Mouse (Mus musculus) hindbrain, embryonic 12.5 days (tissue): ENCODE measurements around the gene Smim10l2a. TPM values are rescaled to one million over a fixed set of nuclear protein-coding genes. Genes with fewer than 3 reads are reported as not detected.
"Not testable (repeated sequence)": the region's sequence is repeated elsewhere in the genome, so short reads cannot be mapped to it uniquely, and the experiment has no call there.

Experiments
- ATAC-seq: fragments of 200-750 bp; cut with Nextera tagmentation; 2 replicates; pipeline ENCODE4 v1.8.0; 2017; ENCODE audit warnings: moderate TSS enrichment; ENCODE audit not compliant: low FRiP score
- H3K27ac ChIP-seq: fragments of 300-500 bp; sonication (generic); 2 replicates; pipeline ENCODE4 v1.5.1; 2016; ENCODE audit warnings: mild to moderate bottlenecking
- H3K27me3 ChIP-seq: fragments of 300-500 bp; sonication (generic); 2 replicates; pipeline ENCODE4 v1.6.1; 2016; ENCODE audit warnings: mild to moderate bottlenecking
- H3K36me3 ChIP-seq: fragments of 300-500 bp; sonication (generic); 2 replicates; pipeline ENCODE4 v1.6.1; 2016; ENCODE audit warnings: mild to moderate bottlenecking
- H3K4me1 ChIP-seq: fragments of 300-500 bp; sonication (generic); 2 replicates; pipeline ENCODE4 v1.6.1; 2016
- H3K4me2 ChIP-seq: fragments of 300-500 bp; sonication (generic); replicated peaks from 2 replicates; pipeline ENCODE4 v1.6.1; 2016; ENCODE audit warnings: mild to moderate bottlenecking
- H3K4me3 ChIP-seq: fragments of 300-500 bp; sonication (generic); 2 replicates; pipeline ENCODE4 v1.5.1; 2016; ENCODE audit warnings: mild to moderate bottlenecking
- H3K9ac ChIP-seq: fragments of 300-500 bp; sonication (generic); 2 replicates; pipeline ENCODE4 v1.6.1; 2016; ENCODE audit warnings: mild to moderate bottlenecking, moderate library complexity
- H3K9me3 ChIP-seq: fragments of 300-500 bp; sonication (generic); replicated peaks from 2 replicates; pipeline ENCODE4 v1.6.1; 2016; ENCODE audit warnings: mild to moderate bottlenecking
- WGBS: fragments of 180-500 bp; shearing (Covaris S2); methylation state at CpG from one replicate; pipeline ENCODE4 v1.1.7; 2016; 5-methylcytosine and 5-hydroxymethylcytosine counted together
- polyA plus RNA-seq: library from polyadenylated mRNA; unstranded; fragments of >200 nt; fragmentation: Nextera tagmentation; extraction: Ambion mirVana; gene quantifications from 2 replicates; pipeline ENCODE4 v1.2.1, GENCODE M21; 2016

The Smim10l2a gene
- 8.5 and 9.5 TPM in 2 replicates for polyA plus RNA-seq

DNA sequence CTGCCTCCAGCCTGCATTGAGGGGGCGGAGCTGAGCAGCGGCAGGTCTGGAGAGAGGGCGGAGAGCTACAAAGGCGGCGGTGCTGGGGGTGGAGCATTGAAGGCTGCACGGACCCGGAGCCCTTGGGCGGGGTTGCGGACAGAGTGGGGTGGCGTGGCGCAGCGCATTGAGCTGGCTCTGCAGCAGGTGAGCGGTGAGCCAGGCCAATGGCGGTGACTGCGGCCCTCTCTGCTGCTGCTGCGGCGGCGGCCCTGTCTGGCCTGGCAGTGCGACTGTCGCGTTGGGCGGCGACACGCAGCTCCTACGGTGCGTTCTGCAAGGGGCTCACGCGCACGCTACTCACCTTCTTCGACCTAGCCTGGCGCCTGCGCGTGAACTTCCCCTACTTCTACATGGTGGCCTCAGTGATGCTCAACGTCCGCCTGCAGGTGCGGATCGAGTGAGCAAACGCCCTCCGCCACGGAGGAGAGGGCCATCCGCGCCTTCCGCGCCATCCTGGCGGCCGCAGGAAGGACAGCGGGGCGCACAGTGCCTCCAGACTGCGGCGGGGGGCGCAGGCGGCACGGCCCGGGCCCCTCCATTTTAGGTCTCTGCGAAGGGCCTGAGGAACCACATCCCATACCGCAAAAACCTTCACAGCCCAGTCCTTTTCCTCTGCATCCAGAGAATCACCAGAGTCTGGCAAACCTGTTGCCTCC, at the start of gene Smim10l2a:
TSS of gene Smim10l2a (plus strand) at position 156 of the 698 bp plus-strand sequence.
- not testable (repeated sequence) for H3K36me3 ChIP-seq, H3K27me3 ChIP-seq, H3K9me3 ChIP-seq, H3K4me1 ChIP-seq, H3K27ac ChIP-seq
- peak within 1 kb of the TSS; percentile 49 for H3K4me3 ChIP-seq
- peak; percentile 89 for ATAC-seq
- WGBS = 28% methylated on average over 33 of the region's 56 CpGs
- peak within 1 kb of the TSS; percentile 55 for H3K4me2 ChIP-seq
- peak within 1 kb of the TSS; percentile 49; the same call in 1 of the 2 replicates for H3K9ac ChIP-seq

DNA sequence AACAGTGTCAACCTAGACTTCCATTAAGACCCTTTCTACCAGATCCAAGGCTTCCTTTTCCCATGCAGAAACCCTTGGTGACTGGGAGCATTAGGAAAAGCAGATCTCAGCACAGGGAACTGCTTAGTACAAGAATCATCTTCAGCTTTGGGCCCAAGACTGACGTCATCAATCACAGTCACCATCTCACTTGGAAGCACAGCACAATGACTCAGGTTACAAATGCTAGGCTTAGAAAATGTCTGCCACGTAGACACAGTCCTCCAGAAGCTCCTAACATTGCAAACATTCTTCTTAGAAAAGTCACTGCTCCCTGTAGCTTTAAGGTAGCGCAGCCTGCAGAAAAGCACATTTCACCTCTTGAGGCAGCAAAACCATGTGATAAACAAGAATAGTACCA, 42.3 kb upstream of the Smim10l2a start:
- Histone ChIP-seq H3K27me3 (no peaks in the 10 kb centered on the region), H3K4me1 (no peaks in the 10 kb centered on the region)
- WGBS = 68% methylated on average over 3 of the region's 3 CpGs

DNA sequence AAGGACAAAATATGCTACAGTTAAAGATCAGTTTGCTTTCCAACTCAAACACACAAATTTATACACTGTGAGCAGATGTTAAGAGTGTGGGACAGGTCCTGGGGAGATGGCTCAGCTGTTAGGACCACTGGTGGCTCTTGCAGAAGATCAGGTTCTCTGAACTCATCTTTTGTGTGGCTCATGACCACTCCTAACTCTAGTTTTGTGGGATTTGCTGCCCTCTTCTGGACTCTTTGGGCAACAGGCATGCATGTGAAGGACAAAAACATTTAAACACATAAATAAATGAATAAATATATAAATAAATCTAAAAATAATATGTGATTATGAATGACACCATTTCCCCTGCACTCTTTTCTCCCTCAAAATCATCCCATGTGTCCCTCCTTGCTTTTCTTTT, 34.1 kb upstream of the Smim10l2a start:
- Histone ChIP-seq H3K4me3 (no peak overlapping the region), H3K27ac (no peak overlapping the region), H3K27me3 (no peaks in the 10 kb centered on the region), H3K4me1 (no peaks in the 10 kb centered on the region), H3K4me2 (no peak overlapping the region), H3K9me3 (no peaks in the 10 kb centered on the region), H3K9ac (no peak overlapping the region), H3K36me3 (no peaks in the 10 kb centered on the region)
- no peak for ATAC-seq

More for the DNA sequence above, 42.3 kb upstream of the Smim10l2a start:
- Histone ChIP-seq H3K27ac (no peak overlapping the region), H3K4me2 (no peak overlapping the region), H3K36me3 (no peaks in the 10 kb centered on the region), H3K9me3 (peaks cover 4% of the 10 kb centered on the region), H3K9ac (no peak overlapping the region), H3K4me3 (no peak overlapping the region)
- ATAC-seq = no peak

GRCm38 (mm10) chrX:56342921-56343320, 31.5 kb upstream of the Smim10l2a start:
- no peaks in the 10 kb centered on the region for H3K27me3 ChIP-seq
- no peak overlapping the region for H3K27ac ChIP-seq
- H3K9me3 ChIP-seq = no peaks in the 10 kb centered on the region
- H3K36me3 ChIP-seq = no peaks in the 10 kb centered on the region
- H3K4me3 ChIP-seq = no peak overlapping the region
- H3K4me1 ChIP-seq = peaks cover 3% of the 10 kb centered on the region; the same call in 1 of the 2 replicates
- no peak overlapping the region for H3K4me2 ChIP-seq
- ATAC-seq = no peak
- H3K9ac ChIP-seq = no peak overlapping the region
- WGBS = 80% methylated on average over 3 of the region's 3 CpGs

- peak; percentile 97 for ATAC-seq
- Histone ChIP-seq H3K27me3 (no peaks in the 10 kb centered on the region), H3K4me3 (peak within 1 kb of the TSS; percentile 50), H3K9ac (peak within 1 kb of the TSS; percentile 62), H3K27ac (no peak within 1 kb of the TSS), H3K36me3 (0 out of 2 replicates have a peak, but pooled peaks cover 1% of the 10 kb centered on the region), H3K4me1 (peaks cover 3% of the 10 kb centered on the region; the same call in 1 of the 2 replicates), H3K4me2 (peak within 1 kb of the TSS; percentile 50), H3K9me3 (no peaks in the 10 kb centered on the region)
- WGBS = 19% methylated on average over 39 of the region's 39 CpGs
These were observed 28.0 kb upstream of the Smim10l2a start, which contains the start of gene Zfp449 for GRCm38 (mm10) chrX:56346176-56346931. Gene Zfp449, plus strand, starts transcription at chrX:56346400.

DNA sequence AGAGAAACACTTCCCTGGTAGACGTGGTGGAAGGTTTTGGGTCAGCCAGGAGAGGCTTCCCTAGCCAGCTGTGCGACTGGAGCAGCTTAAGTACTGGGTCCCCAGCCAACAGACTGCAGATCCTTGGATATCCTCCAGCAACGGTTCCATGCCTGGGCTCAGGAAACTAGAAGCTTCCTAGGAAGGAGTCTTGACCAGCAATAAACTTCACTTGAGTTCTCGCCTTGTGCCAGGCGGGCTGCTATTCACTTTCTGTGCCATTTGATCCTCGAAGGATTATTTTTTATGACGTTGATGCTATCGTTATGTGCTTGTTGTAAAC, 27.5 kb upstream of the Smim10l2a start:
- H3K4me1 ChIP-seq = peaks cover 3% of the 10 kb centered on the region; the same call in 1 of the 2 replicates
- peak overlapping the region; percentile 50 for H3K4me2 ChIP-seq
- 55% methylated on average over 8 of the region's 8 CpGs for WGBS
- H3K36me3 ChIP-seq = 0 out of 2 replicates have a peak, but pooled peaks cover 3% of the 10 kb centered on the region
- no peak overlapping the region for H3K27ac ChIP-seq
- peak overlapping the region; percentile 62 for H3K9ac ChIP-seq
- no peaks in the 10 kb centered on the region for H3K27me3 ChIP-seq
- ATAC-seq = 0 out of 2 replicates have a peak, but pooled peaks have one; percentile 23
- no peaks in the 10 kb centered on the region for H3K9me3 ChIP-seq
- H3K4me3 ChIP-seq = peak overlapping the region; percentile 50

- H3K9ac ChIP-seq = no peak overlapping the region
- 93% methylated on average over 2 of the region's 2 CpGs for WGBS
- H3K4me3 ChIP-seq = no peak overlapping the region
- H3K4me1 ChIP-seq = no peaks in the 10 kb centered on the region
- peaks cover 8% of the 10 kb centered on the region; the same call in 1 of the 2 replicates for H3K9me3 ChIP-seq
- no peak overlapping the region for H3K27ac ChIP-seq
- ATAC-seq = no peak
- H3K4me2 ChIP-seq = no peak overlapping the region
- no peaks in the 10 kb centered on the region for H3K27me3 ChIP-seq
- no peaks in the 10 kb centered on the region for H3K36me3 ChIP-seq
These were observed 6.5 kb downstream of the Smim10l2a start for GRCm38 (mm10) chrX:56380852-56381251.

DNA sequence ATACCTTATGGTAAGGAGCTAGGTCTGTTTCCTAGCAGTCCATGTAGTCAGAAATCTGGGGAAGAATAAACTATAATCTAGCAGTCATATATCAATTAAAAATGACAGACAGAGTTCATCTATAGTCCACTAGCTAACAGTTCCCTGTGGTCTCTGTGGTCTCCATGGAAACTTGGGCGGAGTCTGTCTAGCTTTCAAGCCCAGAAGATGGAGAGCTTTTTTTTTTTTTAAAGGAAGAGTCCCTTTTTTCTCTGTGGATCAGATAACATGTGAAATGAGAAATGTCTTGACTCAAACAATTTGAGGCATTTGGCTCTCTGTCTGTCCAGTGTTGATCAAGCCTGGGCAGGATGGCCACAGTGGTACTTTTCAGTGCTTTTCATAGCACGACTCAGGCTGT, 9.8 kb downstream of the Smim10l2a start:
- H3K27me3 ChIP-seq = no peaks in the 10 kb centered on the region
- no peaks in the 10 kb centered on the region for H3K4me1 ChIP-seq
- no peaks in the 10 kb centered on the region for H3K36me3 ChIP-seq
- H3K4me3 ChIP-seq = no peak overlapping the region
- no peak overlapping the region for H3K9ac ChIP-seq
- no peak overlapping the region for H3K27ac ChIP-seq
- WGBS = 87% methylated on average over 2 of the region's 2 CpGs
- no peak overlapping the region for H3K4me2 ChIP-seq
- H3K9me3 ChIP-seq = peaks cover 8% of the 10 kb centered on the region; the same call in 1 of the 2 replicates
- no peak for ATAC-seq

DNA sequence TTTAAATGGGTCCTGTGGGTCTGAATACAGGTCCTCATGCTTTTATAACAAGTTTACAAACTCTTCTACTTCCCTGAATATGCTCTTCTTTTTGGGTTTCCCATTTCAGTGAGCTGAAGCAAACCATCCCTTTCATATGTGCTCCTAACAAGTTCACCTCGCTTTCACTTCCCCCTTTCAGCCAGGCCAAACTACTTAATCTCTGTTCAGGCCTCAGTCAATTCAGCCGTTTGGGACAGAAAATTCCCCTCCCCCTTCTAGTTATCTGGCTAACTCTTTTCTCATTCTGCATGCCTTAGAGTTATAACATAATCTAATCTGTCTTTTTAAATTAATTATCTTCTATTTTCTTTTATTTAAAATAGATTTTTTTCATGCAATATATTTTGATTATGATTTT, 30.3 kb downstream of the Smim10l2a start:
- no peaks in the 10 kb centered on the region for H3K9me3 ChIP-seq
- H3K36me3 ChIP-seq = no peaks in the 10 kb centered on the region
- no peak overlapping the region for H3K27ac ChIP-seq
- ATAC-seq = no peak
- no peak overlapping the region for H3K9ac ChIP-seq
- H3K4me3 ChIP-seq = no peak overlapping the region
- H3K4me2 ChIP-seq = no peak overlapping the region
- WGBS = 30% methylated on average over 2 of the region's 2 CpGs
- H3K27me3 ChIP-seq = no peaks in the 10 kb centered on the region
- H3K4me1 ChIP-seq = no peaks in the 10 kb centered on the region

DNA sequence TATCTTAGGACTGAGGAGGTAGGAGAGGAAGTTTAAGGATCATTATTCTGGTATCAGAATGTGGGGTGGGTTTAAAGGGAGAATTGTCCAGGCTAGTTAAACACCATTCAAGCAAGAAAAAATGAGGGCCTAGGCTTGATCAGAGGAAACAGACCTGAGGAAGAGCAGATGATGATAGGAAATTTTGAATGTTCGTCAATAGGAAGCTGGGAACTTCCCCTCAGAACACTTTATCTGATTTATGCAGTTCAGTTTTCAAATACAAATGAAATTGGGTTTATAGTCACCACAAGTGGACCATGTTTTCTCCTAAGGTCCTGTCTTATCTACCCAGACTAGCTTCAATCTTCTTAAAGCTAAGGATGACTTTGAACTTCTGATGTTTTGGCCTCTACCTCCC, 31.1 kb downstream of the Smim10l2a start:
- WGBS = 43% methylated on average over 1 of the region's 1 CpGs
- H3K27ac ChIP-seq = no peak overlapping the region
- no peak for ATAC-seq
- no peaks in the 10 kb centered on the region for H3K4me1 ChIP-seq
- H3K36me3 ChIP-seq = no peaks in the 10 kb centered on the region
- no peaks in the 10 kb centered on the region for H3K9me3 ChIP-seq
- H3K9ac ChIP-seq = no peak overlapping the region
- no peaks in the 10 kb centered on the region for H3K27me3 ChIP-seq
- H3K4me2 ChIP-seq = no peak overlapping the region
- H3K4me3 ChIP-seq = no peak overlapping the region

GRCm38 (mm10) chrX:56406128-56406527, 31.7 kb downstream of the Smim10l2a start:
- H3K9me3 ChIP-seq = no peaks in the 10 kb centered on the region
- 71% methylated on average over 5 of the region's 5 CpGs for WGBS
- no peaks in the 10 kb centered on the region for H3K4me1 ChIP-seq
- no peak overlapping the region for H3K9ac ChIP-seq
- no peak for ATAC-seq
- no peak overlapping the region for H3K4me2 ChIP-seq
- H3K36me3 ChIP-seq = no peaks in the 10 kb centered on the region
- H3K27ac ChIP-seq = no peak overlapping the region
- no peaks in the 10 kb centered on the region for H3K27me3 ChIP-seq
- no peak overlapping the region for H3K4me3 ChIP-seq

GRCm38 (mm10) chrX:56416277-56416676, 41.9 kb downstream of the Smim10l2a start:
- no peak overlapping the region for H3K9ac ChIP-seq
- H3K36me3 ChIP-seq = no peaks in the 10 kb centered on the region
- no peak overlapping the region for H3K4me3 ChIP-seq
- H3K27ac ChIP-seq = no peak overlapping the region
- no peak for ATAC-seq
- H3K4me1 ChIP-seq = no peaks in the 10 kb centered on the region
- no peaks in the 10 kb centered on the region for H3K27me3 ChIP-seq
- no peaks in the 10 kb centered on the region for H3K9me3 ChIP-seq
- 81% methylated on average over 3 of the region's 3 CpGs for WGBS
- no peak overlapping the region for H3K4me2 ChIP-seq
